Mouse (Mus musculus) neural tube, embryonic 14.5 days (tissue): Measurements from ENCODE around the gene Olfr1394. TPM values are rescaled to one million over a fixed set of nuclear protein-coding genes. Genes with fewer than 3 reads are reported as not detected.
"Not testable (repeated sequence)": the region's sequence is repeated elsewhere in the genome, so short reads cannot be mapped to it uniquely, and the experiment has no call there.

Experiments
- ATAC-seq: fragments of 200-750 bp; cut with Nextera tagmentation; 2 replicates; pipeline ENCODE4 v1.8.0; 2017; ENCODE audit warnings: low read depth, mild to moderate bottlenecking, moderate TSS enrichment, moderate library complexity
- H3K27ac ChIP-seq: fragments of 300-500 bp; sonication (generic); 2 replicates; pipeline ENCODE4 v1.5.1; 2014; ENCODE audit warnings: low read depth, mild to moderate bottlenecking, control low read depth, low read length, moderate library complexity, mixed read lengths
- H3K27me3 ChIP-seq: fragments of 300-500 bp; sonication (generic); 2 replicates; pipeline ENCODE4 v1.6.1; 2014; ENCODE audit warnings: low read length; ENCODE audit not compliant: control insufficient read depth, insufficient read depth
- H3K36me3 ChIP-seq: fragments of 300-500 bp; sonication (generic); 2 replicates; pipeline ENCODE4 v1.6.1; 2014; ENCODE audit warnings: low read length, mixed read lengths; ENCODE audit not compliant: control insufficient read depth, insufficient read depth
- H3K4me1 ChIP-seq: fragments of 300-500 bp; sonication (generic); 2 replicates; pipeline ENCODE4 v1.6.1; 2014; ENCODE audit warnings: low read length; ENCODE audit not compliant: control insufficient read depth, insufficient read depth
- H3K4me2 ChIP-seq: fragments of 300-500 bp; sonication (generic); 2 replicates; pipeline ENCODE4 v1.6.1; 2014; ENCODE audit warnings: mild to moderate bottlenecking, low read depth, low read length, control low read depth
- H3K4me3 ChIP-seq: fragments of 300-500 bp; sonication (generic); 2 replicates; pipeline ENCODE4 v1.5.1; 2014; ENCODE audit warnings: low read depth, low read length, control low read depth, mixed read lengths
- H3K9ac ChIP-seq: fragments of 300-500 bp; sonication (generic); replicated peaks from 2 replicates; pipeline ENCODE4 v1.6.1; 2014; ENCODE audit warnings: low read depth, mild to moderate bottlenecking, control low read depth, low read length, mixed read lengths
- H3K9me3 ChIP-seq: fragments of 300-500 bp; sonication (generic); 2 replicates; pipeline ENCODE4 v1.6.1; 2016; ENCODE audit warnings: low read length; ENCODE audit not compliant: control insufficient read depth
- WGBS: fragments of 180-500 bp; shearing (Covaris S2); extraction: QIAGEN DNeasy Blood & Tissue Kit; methylation state at CpG from one replicate; pipeline ENCODE4 v1.1.7; 2014; 5-methylcytosine and 5-hydroxymethylcytosine counted together
- polyA plus RNA-seq: library from polyadenylated mRNA; unstranded; fragments of >200 nt; fragmentation: Nextera tagmentation; extraction: Ambion mirVana; gene quantifications from 2 replicates; pipeline ENCODE4 v1.2.1, GENCODE M21; 2014

Gene Olfr1394
- polyA plus RNA-seq, 1 experiment from 2014 or later: not detected

GRCm38 (mm10) chr11:49124169-49124568, 30.0 kb upstream of the Olfr1394 start:
- Histone ChIP-seq H3K4me1 (no peaks in the 10 kb centered on the region), H3K4me2 (no peak overlapping the region), H3K9me3 (no peaks in the 10 kb centered on the region), H3K9ac (no peak overlapping the region), H3K36me3 (no peaks in the 10 kb centered on the region), H3K4me3 (no peak overlapping the region), H3K27ac (no peak overlapping the region), H3K27me3 (no peaks in the 10 kb centered on the region)
- 90% methylated on average over 2 of the region's 2 CpGs for WGBS
- ATAC-seq: no peak

GRCm38 (mm10) chr11:49141974-49142373, 12.2 kb upstream of the Olfr1394 start, which contains the start of gene Olfr1395:
Gene Olfr1395 (plus strand): TSS chr11:49142274.
- Histone ChIP-seq H3K4me3 (no peak within 1 kb of the TSS), H3K27ac (no peak within 1 kb of the TSS), H3K27me3 (no peaks in the 10 kb centered on the region), H3K9ac (no peak within 1 kb of the TSS), H3K4me2 (no peak within 1 kb of the TSS), H3K36me3 (no peaks in the 10 kb centered on the region), H3K4me1 (no peaks in the 10 kb centered on the region), H3K9me3 (no peaks in the 10 kb centered on the region)
- no peak for ATAC-seq
- WGBS: 93% methylated on average over 6 of the region's 6 CpGs

- no peaks in the 10 kb centered on the region for H3K27me3 ChIP-seq
- H3K4me2 ChIP-seq: no peak overlapping the region
- H3K4me1 ChIP-seq: no peaks in the 10 kb centered on the region
- WGBS: 95% methylated on average over 2 of the region's 2 CpGs
- H3K27ac ChIP-seq: no peak overlapping the region
- H3K36me3 ChIP-seq: no peaks in the 10 kb centered on the region
- no peaks in the 10 kb centered on the region for H3K9me3 ChIP-seq
- no peak for ATAC-seq
- no peak overlapping the region for H3K4me3 ChIP-seq
- H3K9ac ChIP-seq: no peak overlapping the region
These were observed 2.9 kb downstream of the Olfr1394 start for GRCm38 (mm10) chr11:49156821-49157814.

- 0 out of 2 replicates have a peak overlapping the region, but pooled peaks have one; percentile 2 for H3K9ac ChIP-seq
- H3K27ac ChIP-seq: no peak overlapping the region
- H3K4me1 ChIP-seq: no peaks in the 10 kb centered on the region
- peak; percentile 82 for ATAC-seq
- peaks cover 5% of the 10 kb centered on the region; the same call in 1 of the 2 replicates for H3K9me3 ChIP-seq
- peak overlapping the region; percentile 28 for H3K4me3 ChIP-seq
- H3K36me3 ChIP-seq: no peaks in the 10 kb centered on the region
- 5% methylated on average over 50 of the region's 50 CpGs for WGBS
- peaks cover 3% of the 10 kb centered on the region; the same call in 1 of the 2 replicates for H3K27me3 ChIP-seq
- H3K4me2 ChIP-seq: peak overlapping the region; percentile 56
These were observed 14.8 kb downstream of the Olfr1394 start for GRCm38 (mm10) chr11:49168839-49169611.

GRCm38 (mm10) chr11:49170576-49170975, 16.4 kb downstream of the Olfr1394 start:
- no peak overlapping the region for H3K27ac ChIP-seq
- H3K4me3 ChIP-seq: no peak overlapping the region
- H3K9me3 ChIP-seq: peaks cover 5% of the 10 kb centered on the region; the same call in 1 of the 2 replicates
- no peak for ATAC-seq
- H3K27me3 ChIP-seq: peaks cover 3% of the 10 kb centered on the region; the same call in 1 of the 2 replicates
- no peak overlapping the region for H3K4me2 ChIP-seq
- no peak overlapping the region for H3K9ac ChIP-seq
- no peaks in the 10 kb centered on the region for H3K4me1 ChIP-seq
- no peaks in the 10 kb centered on the region for H3K36me3 ChIP-seq
- WGBS: 93% methylated on average over 4 of the region's 4 CpGs

- Histone ChIP-seq H3K27ac (no peak overlapping the region), H3K27me3 (no peaks in the 10 kb centered on the region), H3K9ac (no peak overlapping the region), H3K4me3 (no peak overlapping the region), H3K4me1 (no peaks in the 10 kb centered on the region), H3K4me2 (no peak overlapping the region), H3K36me3 (no peaks in the 10 kb centered on the region), H3K9me3 (no peaks in the 10 kb centered on the region)
- WGBS: 95% methylated on average over 8 of the region's 8 CpGs
- no peak for ATAC-seq
These were observed 21.2 kb downstream of the Olfr1394 start for GRCm38 (mm10) chr11:49175345-49175744.

GRCm38 (mm10) chr11:49176047-49176779, 22.0 kb downstream of the Olfr1394 start:
- H3K9ac ChIP-seq, H3K4me1 ChIP-seq, H3K27me3 ChIP-seq, H3K9me3 ChIP-seq, H3K36me3 ChIP-seq, H3K27ac ChIP-seq, ATAC-seq, H3K4me3 ChIP-seq, H3K4me2 ChIP-seq: not testable (repeated sequence)
- WGBS: 65% methylated on average over 4 of the region's 4 CpGs

- Histone ChIP-seq H3K27ac (no peak overlapping the region), H3K4me1 (no peaks in the 10 kb centered on the region), H3K9ac (no peak overlapping the region), H3K9me3 (no peaks in the 10 kb centered on the region), H3K27me3 (no peaks in the 10 kb centered on the region), H3K4me2 (no peak overlapping the region), H3K36me3 (no peaks in the 10 kb centered on the region), H3K4me3 (no peak overlapping the region)
- ATAC-seq: no peak
- WGBS: 58% methylated on average over 1 of the region's 1 CpGs
These were observed 29.0 kb downstream of the Olfr1394 start for GRCm38 (mm10) chr11:49183172-49183571.
